Mouse (Mus musculus) spleen, adult 18-20 months (tissue): Measurements from ENCODE around the gene Gm49388.

Experiments used
- DNase-seq, 2 experiments: peaks; one replicate each; pipeline ENCODE4 v3.0.0; 2022; ENCODE audit warnings: mixed read lengths in 2 of 2

Gene Gm49388

DNA sequence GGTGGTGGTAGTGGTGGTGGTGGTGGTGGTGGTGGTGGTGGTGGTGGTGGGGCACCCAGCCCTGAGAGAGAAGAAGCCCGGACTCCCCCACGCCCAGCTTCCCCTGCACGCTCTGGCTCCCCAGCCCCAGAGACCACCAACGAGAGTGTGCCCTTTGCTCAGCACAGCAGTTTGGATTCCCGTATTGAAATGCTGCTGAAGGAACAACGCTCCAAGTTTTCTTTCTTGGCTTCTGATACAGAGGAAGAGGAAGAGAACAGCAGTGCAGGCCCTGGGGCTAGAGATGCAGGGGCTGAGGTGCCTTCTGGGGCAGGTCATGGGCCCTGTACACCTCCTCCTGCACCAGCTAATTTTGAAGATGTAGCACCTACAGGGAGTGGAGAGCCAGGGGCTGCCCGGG is at the start of gene Gm49388:
Gene Gm49388, plus strand, starts transcription at position 301 of the 400 bp plus-strand sequence.
- no peak for DNase-seq

DNA sequence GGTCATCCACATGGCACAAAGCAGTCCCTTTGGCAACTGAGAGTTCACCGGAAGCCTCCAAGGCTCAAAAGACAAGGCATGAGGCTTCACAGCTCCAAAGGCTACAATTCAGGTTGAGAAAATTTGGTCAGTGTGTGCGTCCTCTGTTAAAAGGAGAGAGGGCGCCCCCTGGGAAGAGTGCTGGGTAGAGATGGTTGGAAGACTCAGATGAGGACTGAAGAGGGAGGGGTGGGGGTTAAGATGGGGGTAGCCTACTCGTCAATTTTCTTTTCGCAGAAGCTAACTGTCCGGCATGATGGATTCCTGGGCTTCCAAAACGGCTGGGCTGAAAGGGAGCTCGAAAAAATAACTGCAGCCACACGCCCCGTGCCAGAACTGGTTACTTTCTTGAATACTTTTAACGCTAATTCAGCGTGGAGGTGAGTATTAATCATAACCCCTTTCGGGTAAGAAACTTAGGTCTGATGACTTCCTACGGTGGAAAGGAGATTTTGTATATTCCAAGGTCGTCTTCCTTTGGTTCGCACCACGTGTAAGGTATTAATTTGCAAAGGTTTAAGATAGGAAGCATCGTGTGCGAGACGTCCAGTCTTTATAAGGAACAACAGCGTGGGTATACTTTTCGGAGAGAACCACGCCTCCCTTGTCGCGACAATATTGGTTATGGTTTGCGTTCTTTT is 40.9 kb upstream of the Gm49388 start, which contains the start of gene Fbxl19:
Gene Fbxl19, plus strand, starts transcription at position 178 of the 680 bp plus-strand sequence.
- DNase-seq: peak; percentile 50 to 72

- peak; percentile 76 to 79 for DNase-seq
Measured at GRCm38 (mm10) chr7:127745251-127745651, 40.2 kb upstream of the Gm49388 start.

GRCm38 (mm10) chr7:127745652-127746493 is 39.5 kb upstream of the Gm49388 start:
- DNase-seq: peak; percentile 68 to 77

- DNase-seq: peak in 1 of 2 experiments; percentile 27
Measured at GRCm38 (mm10) chr7:127746494-127747491, 38.6 kb upstream of the Gm49388 start.

DNA sequence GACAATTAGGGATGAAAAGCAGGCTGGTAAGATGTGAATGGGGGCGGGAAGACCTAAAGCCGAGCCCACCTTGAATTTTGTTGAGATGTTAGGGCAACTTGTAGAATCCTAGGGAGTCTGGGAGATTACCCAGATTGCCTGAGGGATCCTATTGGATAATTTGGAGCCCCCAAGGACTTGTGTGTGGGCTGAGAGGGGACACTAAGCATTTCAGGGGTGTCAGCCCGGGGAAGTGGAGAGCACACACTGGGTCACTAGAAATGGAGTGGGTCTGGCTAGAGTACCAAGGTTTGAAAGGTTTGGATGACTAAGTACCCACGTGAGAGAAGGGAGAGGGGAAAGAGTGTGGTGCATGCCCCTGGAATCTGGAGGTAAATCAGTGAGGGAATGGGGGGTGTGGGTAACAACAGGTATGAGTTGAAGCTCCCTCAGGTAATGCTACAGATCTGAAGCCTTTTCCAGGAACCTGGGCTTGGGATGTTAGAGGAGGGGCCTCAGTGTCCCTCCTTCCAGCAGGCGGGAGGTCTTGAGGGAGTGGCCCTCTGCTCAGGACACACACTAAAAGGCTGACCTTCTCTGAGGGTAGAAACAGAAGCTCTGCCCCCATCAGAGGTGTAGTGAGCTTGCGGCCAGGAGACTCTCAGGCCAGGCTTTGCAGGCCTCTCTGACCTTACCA is 37.7 kb upstream of the Gm49388 start:
- no peak for DNase-seq

GRCm38 (mm10) chr7:127748235-127748560 is 37.2 kb upstream of the Gm49388 start:
- DNase-seq: no peak

DNA sequence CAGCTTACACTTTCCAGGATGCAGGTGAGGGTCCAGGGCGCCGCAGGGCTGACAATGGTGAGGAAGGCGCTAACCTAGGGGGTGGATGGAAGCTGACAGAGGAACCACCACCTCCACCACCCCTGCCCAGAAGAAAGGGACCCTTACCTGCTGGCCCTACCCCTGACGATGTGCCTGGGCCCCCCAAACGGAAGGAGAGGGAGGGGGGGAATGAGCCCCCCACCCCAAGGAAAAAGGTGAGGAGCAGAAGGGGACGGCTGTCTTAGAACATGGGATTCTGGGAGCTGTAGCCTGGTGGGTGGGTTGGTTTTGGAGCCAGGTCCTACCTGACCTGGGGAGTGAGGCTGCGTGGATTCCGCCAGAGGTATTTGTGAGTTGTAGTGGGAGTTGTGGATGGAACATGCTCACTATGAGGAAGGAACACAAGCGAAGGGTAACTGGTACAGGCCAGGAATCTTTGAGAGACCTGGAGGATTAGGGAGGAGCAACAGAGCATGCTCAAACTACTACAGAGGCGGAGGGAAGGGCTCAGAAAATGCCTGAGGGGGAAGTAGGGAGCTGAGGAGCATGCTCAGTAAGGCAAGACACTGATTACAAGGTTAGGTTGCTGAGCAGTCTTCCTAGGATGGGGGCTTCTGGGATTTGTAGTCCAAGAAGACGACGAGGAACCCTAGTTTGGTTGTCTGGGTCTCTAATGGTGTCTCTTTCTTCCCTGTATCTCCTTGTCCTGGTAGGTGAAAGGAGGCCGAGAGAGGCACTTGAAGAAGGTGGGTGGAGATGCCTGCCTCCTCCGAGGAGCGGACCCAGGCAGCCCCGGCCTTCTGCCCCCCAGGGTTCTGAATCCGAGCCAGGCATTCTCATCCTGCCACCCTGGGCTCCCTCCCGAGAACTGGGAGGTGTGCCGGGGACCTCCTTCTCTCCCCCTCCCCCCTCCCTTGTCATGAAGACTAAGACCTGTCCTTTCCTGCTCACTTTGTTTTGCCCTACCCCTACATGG is 35.0 kb upstream of the Gm49388 start:
- no peak for DNase-seq

- DNase-seq: no peak
Measured at GRCm38 (mm10) chr7:127751619-127752018, 33.8 kb upstream of the Gm49388 start.

DNA sequence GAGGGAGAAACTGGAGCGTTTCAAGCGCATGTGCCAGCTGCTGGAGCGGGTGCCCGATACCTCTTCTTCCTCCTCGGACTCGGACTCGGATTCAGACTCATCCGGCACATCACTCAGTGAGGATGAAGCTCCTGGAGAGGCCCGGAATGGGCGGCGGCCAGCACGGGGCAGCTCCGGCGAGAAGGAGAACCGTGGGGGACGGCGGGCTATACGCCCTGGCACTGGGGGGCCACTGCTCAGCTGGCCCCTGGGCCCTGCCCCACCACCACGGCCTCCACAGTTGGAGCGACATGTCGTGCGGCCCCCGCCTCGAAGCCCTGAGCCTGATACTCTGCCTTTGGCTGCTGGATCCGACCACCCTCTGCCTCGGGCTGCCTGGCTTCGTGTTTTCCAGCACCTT is 33.3 kb upstream of the Gm49388 start:
- DNase-seq: no peak

DNA sequence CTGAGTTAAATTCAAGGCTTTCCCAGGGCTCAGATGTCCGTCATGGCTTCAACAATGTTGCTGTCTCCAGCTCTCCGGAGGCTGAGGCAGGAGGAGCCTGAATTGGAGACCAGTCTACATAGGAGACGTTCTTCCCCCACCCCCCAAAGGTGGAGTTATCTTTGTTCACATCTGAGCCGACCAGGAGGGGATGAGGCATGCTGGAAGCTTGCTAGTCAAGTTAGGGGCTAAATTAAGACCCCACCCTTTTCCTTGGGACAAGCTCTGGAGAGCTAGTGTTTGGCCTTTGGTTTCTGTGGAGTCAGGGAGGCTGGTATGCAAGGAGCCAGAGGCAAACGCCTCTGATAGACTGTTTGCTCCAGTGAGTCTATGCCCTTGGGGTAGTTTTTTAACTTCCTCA is 32.2 kb upstream of the Gm49388 start:
- DNase-seq: no peak

- DNase-seq: no peak
Measured at GRCm38 (mm10) chr7:127753741-127754140, 31.7 kb upstream of the Gm49388 start.

- no peak for DNase-seq
Measured at GRCm38 (mm10) chr7:127759716-127760115, 25.7 kb upstream of the Gm49388 start.

DNA sequence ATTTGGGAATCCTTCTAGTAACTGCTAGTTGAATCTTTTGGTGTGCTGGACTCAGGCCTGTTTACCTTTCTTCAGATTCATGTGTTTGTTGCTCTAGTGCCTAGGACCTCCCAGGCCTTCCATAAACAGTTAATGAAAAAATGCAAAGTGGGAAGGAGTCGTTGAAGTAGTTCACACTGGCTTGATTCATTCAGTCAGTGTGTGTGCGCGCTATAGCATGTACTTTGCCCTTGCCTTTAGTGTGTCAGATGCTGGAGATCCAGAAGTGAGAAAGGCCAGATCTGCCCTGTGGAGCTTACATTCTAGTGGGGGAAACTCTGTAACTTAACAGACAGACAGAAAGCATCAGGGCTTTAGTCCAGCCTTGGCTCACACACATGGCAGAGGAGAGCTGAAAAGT is 24.9 kb upstream of the Gm49388 start:
- DNase-seq: no peak

GRCm38 (mm10) chr7:127761026-127761425 is 24.4 kb upstream of the Gm49388 start:
- DNase-seq: peak; percentile 38 to 73

DNA sequence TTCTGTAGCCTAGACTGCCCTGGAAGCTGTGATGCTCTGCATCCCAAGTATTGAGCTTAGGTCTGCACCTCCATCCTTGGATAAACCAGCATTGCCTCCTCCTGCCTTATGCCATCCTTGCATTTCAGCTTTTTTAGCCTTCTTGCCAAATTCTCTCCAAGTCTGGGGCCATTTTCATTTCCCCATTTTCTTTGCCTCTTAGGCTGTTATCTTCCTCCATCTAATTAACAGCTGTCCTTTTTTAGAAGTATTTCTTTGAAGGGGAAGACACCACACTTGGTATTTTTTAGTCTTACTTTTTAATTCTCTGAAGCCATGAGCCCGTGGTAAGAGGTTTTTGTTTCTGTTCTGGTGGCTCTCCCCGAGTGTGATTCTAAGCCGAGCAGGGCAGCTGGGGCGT is 21.8 kb upstream of the Gm49388 start:
- no peak for DNase-seq

DNA sequence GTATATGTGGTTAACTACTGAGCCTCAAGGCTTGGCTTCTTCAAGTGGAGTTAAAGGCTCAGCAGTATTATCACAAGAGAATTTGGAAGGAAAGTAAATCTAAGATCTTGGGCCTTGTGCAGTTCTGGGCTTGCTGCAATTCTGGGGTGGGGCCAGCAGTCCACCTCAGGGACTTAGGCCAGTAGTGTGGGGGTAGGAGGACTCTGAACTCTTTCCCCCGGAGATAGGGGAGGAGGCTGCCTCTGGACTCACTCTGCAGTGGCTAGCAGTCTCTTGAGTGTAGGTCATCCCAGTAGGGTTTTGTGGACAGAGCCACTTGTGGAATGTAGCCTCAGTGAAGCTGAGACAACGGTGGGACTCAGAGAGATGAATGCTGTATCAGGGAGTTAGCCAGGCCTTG is 19.7 kb upstream of the Gm49388 start:
- no peak for DNase-seq

- DNase-seq: no peak
Measured at GRCm38 (mm10) chr7:127766851-127767609, 18.4 kb upstream of the Gm49388 start.

- no peak for DNase-seq
Measured at GRCm38 (mm10) chr7:127767671-127768345, 17.6 kb upstream of the Gm49388 start.
